Mouse (Mus musculus) megakaryocyte, embryonic 14.5 days (primary cell): ENCODE measurements around the gene Slc25a36. TPM values are rescaled to one million over a fixed set of nuclear protein-coding genes. Genes with fewer than 3 reads are reported as not detected.

Source experiments
- H3K27me3 ChIP-seq: replicated peaks from 2 replicates; pipeline ENCODE3; 2012; ENCODE audit warnings: inconsistent platforms
- H3K36me3 ChIP-seq: replicated peaks from 2 replicates; pipeline ENCODE3; 2012; ENCODE audit warnings: low read length, inconsistent platforms, mixed read lengths
- H3K4me1 ChIP-seq: 2 replicates; pipeline ENCODE4 v1.6.1; 2012; ENCODE audit warnings: inconsistent platforms
- H3K4me3 ChIP-seq: replicated peaks from 2 replicates; pipeline ENCODE3; 2012; ENCODE audit warnings: moderate library complexity, mild to moderate bottlenecking, inconsistent platforms
- H3K9me3 ChIP-seq: 2 replicates; pipeline ENCODE4 v1.6.1; 2012; ENCODE audit warnings: inconsistent platforms
- FLI1 ChIP-seq: IDR thresholded peaks from 2 replicates; pipeline ENCODE4 v1.6.1; 2012; ENCODE audit warnings: low read length, inconsistent platforms, mixed read lengths
- GATA1 ChIP-seq: IDR thresholded peaks from 3 replicates; pipeline ENCODE4 v1.6.1; 2012; ENCODE audit warnings: mixed read lengths, low read length, inconsistent platforms, borderline replicate concordance
- polyA plus RNA-seq: library from polyadenylated mRNA; stranded (reverse); fragments of >175 nt; gene quantifications from 2 replicates; pipeline ENCODE4 v1.2.3, GENCODE M21; 2012; ENCODE audit warnings: low replicate concordance; ENCODE audit not compliant: insufficient read depth

Gene Slc25a36
- polyA plus RNA-seq, 1 experiment: 1.2 TPM

DNA sequence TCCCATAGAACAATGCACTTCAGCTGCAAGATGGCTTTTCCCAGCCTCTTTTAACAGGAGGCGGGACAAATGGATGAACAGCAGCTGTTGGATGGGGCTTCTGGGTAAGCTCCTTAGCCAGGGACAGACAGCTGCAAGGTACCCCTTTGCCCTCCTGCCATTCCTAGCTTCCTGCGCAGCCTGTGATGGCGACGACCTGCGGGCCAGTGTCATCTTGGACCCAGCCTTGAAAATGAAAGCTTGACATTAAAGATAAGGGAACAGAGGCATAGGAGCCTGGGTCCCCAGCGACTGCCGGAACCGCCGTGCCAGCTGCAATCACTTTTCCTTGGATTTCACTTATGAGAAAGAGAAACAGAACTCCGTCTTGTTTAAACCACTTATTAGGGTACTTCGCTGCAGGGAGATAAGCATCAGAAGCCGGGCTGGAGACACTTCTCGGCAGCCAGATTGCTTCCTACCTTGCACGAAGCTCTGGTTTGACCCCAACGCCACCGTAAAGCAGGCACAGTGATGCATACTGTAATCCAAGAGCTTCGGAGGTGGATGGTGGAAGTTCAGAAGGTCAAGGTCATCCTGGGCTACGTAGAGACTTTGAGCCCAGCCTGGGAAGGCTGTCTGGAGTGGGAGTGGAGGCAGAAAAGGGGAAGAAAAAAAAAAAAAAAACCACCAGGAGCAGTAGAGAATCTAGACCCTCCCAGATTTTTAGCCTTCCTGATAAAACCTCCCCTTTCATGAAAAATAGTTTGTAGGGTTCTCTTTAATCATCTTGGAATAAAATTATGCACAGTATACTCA, 54.2 kb downstream of the Slc25a36 start:
- H3K4me3 ChIP-seq: no peak overlapping the region
- no peaks in the 10 kb centered on the region for H3K36me3 ChIP-seq
- peaks cover 1% of the 10 kb centered on the region for H3K27me3 ChIP-seq
- TF ChIP-seq GATA1: no peak
- no peak for TF ChIP-seq FLI1
- H3K9me3 ChIP-seq: no peaks in the 10 kb centered on the region
- peaks cover 9% of the 10 kb centered on the region; the same call in 1 of the 2 replicates for H3K4me1 ChIP-seq

GRCm38 (mm10) chr9:97055906-97056305, 55.1 kb downstream of the Slc25a36 start:
- H3K4me3 ChIP-seq: no peak overlapping the region
- TF ChIP-seq GATA1 (no peak), FLI1 (no peak)
- peaks cover 1% of the 10 kb centered on the region for H3K27me3 ChIP-seq
- H3K9me3 ChIP-seq: no peaks in the 10 kb centered on the region
- H3K4me1 ChIP-seq: peaks cover 4% of the 10 kb centered on the region; the same call in 1 of the 2 replicates
- H3K36me3 ChIP-seq: no peaks in the 10 kb centered on the region

DNA sequence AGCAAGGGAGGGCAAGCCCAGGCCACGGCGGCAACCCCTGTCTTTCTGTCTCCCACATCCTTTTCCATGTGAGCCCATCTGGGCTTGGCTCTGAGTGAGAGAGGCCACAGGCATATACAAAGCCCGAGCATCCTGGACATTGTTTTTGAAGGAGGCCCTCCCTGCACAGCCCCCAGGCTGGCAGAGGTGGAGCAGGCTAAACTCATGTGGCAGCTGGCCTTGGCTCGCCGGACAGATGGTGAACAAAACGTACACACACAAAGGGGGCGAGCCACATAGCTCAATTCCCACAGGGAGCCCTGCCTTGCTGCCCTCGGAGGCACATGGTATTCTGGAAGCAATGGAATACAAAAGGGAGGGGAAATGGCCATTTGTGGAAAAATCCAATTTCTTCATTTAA, 59.8 kb downstream of the Slc25a36 start:
- TF ChIP-seq FLI1 (no peak), GATA1 (no peak)
- Histone ChIP-seq H3K27me3 (peaks cover 1% of the 10 kb centered on the region), H3K9me3 (0 out of 2 replicates have a peak, but pooled peaks cover 2% of the 10 kb centered on the region), H3K4me3 (no peak overlapping the region), H3K4me1 (no peaks in the 10 kb centered on the region), H3K36me3 (no peaks in the 10 kb centered on the region)

DNA sequence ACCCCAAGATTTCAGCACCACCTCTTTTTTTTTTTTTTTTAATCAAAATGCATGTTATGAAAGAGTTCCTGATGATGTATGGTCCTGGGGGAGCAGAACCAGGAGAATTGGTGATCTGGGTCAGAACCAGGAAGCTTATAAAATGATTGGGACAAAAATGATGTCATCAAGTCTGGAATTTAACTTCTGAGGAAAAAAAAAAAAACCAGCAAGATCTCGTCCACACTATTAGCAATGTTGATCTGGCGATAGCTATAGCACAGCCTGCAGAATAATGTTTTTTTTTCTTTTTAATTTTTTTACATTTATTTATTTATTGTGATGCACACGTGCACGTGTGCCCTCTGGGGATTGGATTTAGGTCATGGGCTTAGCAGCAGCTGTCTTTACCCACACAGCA, 64.7 kb downstream of the Slc25a36 start:
- no peaks in the 10 kb centered on the region for H3K27me3 ChIP-seq
- H3K9me3 ChIP-seq: 0 out of 2 replicates have a peak, but pooled peaks cover 2% of the 10 kb centered on the region
- no peak for TF ChIP-seq FLI1
- no peak for TF ChIP-seq GATA1
- no peaks in the 10 kb centered on the region for H3K4me1 ChIP-seq
- H3K36me3 ChIP-seq: no peaks in the 10 kb centered on the region
- H3K4me3 ChIP-seq: no peak overlapping the region

GRCm38 (mm10) chr9:97041633-97042032, 69.3 kb downstream of the Slc25a36 start:
- Histone ChIP-seq H3K9me3 (peaks cover 12% of the 10 kb centered on the region), H3K4me3 (no peak overlapping the region), H3K36me3 (no peaks in the 10 kb centered on the region), H3K4me1 (no peaks in the 10 kb centered on the region), H3K27me3 (peaks cover 8% of the 10 kb centered on the region)
- TF ChIP-seq GATA1: no peak
- TF ChIP-seq FLI1: no peak

- Histone ChIP-seq H3K27me3 (peaks cover 8% of the 10 kb centered on the region), H3K4me1 (no peaks in the 10 kb centered on the region), H3K9me3 (peaks cover 18% of the 10 kb centered on the region), H3K36me3 (no peaks in the 10 kb centered on the region), H3K4me3 (no peak overlapping the region)
- TF ChIP-seq FLI1: no peak
- no peak for TF ChIP-seq GATA1
Observed at GRCm38 (mm10) chr9:97038010-97038409, 72.9 kb downstream of the Slc25a36 start.

GRCm38 (mm10) chr9:97036656-97037055, 74.3 kb downstream of the Slc25a36 start:
- Histone ChIP-seq H3K4me1 (no peaks in the 10 kb centered on the region), H3K9me3 (peaks cover 18% of the 10 kb centered on the region), H3K36me3 (no peaks in the 10 kb centered on the region), H3K27me3 (peaks cover 10% of the 10 kb centered on the region), H3K4me3 (no peak overlapping the region)
- no peak for TF ChIP-seq GATA1
- TF ChIP-seq FLI1: no peak

GRCm38 (mm10) chr9:97027361-97027760, 83.6 kb downstream of the Slc25a36 start:
- Histone ChIP-seq H3K4me1 (no peaks in the 10 kb centered on the region), H3K9me3 (peaks cover 23% of the 10 kb centered on the region), H3K36me3 (no peaks in the 10 kb centered on the region), H3K27me3 (peaks cover 26% of the 10 kb centered on the region), H3K4me3 (no peak overlapping the region)
- TF ChIP-seq GATA1 (no peak), FLI1 (no peak)

GRCm38 (mm10) chr9:97026006-97026405, 85.0 kb downstream of the Slc25a36 start:
- TF ChIP-seq FLI1 (no peak), GATA1 (no peak)
- no peak overlapping the region for H3K4me3 ChIP-seq

More at GRCm38 (mm10) chr9:97026006-97026405, 85.0 kb downstream of the Slc25a36 start:
- Histone ChIP-seq H3K4me1 (no peaks in the 10 kb centered on the region), H3K36me3 (no peaks in the 10 kb centered on the region), H3K27me3 (peaks cover 30% of the 10 kb centered on the region), H3K9me3 (peaks cover 24% of the 10 kb centered on the region)

Other genes starting within 250 kb of the Slc25a36 start
- 0.04 TPM in 1 of 2 replicates, not detected in the other for gene Pxylp1, start 218.5 kb downstream of the Slc25a36 start, polyA plus RNA-seq
- gene Spsb4, start 92.3 kb downstream of the Slc25a36 start, polyA plus RNA-seq: not detected in 2 replicates